Mouse (Mus musculus): Measurements from ENCODE around the gene Myl7. TPM values are rescaled to one million over a fixed set of nuclear protein-coding genes. Genes with fewer than 3 reads are reported as not detected.
"Not testable (repeated sequence)": the region's sequence is repeated elsewhere in the genome, so short reads cannot be mapped to it uniquely, and the experiment has no call there.

Myl7 gene
- polyA plus RNA-seq (2016; fragmentation: Nextera tagmentation; extraction: Ambion mirVana), result 6,952 and 8,117 TPM in 2 replicates

DNA sequence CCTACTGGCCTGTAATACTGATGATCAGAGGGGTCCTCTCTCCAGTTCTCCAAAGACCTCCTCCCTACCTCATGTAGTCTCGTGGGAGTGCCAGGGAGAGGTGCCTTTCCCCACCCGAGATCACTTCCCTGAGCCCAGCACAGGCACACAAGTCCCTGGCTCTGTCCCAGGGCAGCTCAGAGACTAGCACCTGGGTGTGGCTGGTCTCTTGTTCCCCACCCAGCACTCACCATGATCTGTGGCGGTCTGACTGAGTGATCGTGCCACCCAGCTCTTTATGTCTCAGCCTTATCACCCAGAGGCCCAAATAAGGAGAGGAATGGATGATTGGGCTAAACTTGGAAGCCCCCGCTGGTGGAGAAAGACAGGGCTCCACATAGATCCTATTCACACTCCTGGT is at the start of gene Myl7:
TSS of gene Myl7 (minus strand) at position 252 of the 400 bp plus-strand sequence.
- peaks cover 48% of the 10 kb centered on the region for H3K27me3 ChIP-seq (ENCODE audit: insufficient read depth, poor library complexity, severe bottlenecking)
- H3K9me3 ChIP-seq, result no peaks in the 10 kb centered on the region
- peak; percentile 93 for DNase-seq (ENCODE audit: low spot score)
- peaks cover 11% of the 10 kb centered on the region; the same call in 1 of the 2 replicates for H3K36me3 ChIP-seq
- peak within 1 kb of the TSS; percentile 70 for H3K4me3 ChIP-seq
- H3K27ac ChIP-seq, result peak within 1 kb of the TSS; percentile 95
- 9% methylated on average over 5 of the region's 5 CpGs for WGBS
- H3K4me1 ChIP-seq, result peaks cover 82% of the 10 kb centered on the region

DNA sequence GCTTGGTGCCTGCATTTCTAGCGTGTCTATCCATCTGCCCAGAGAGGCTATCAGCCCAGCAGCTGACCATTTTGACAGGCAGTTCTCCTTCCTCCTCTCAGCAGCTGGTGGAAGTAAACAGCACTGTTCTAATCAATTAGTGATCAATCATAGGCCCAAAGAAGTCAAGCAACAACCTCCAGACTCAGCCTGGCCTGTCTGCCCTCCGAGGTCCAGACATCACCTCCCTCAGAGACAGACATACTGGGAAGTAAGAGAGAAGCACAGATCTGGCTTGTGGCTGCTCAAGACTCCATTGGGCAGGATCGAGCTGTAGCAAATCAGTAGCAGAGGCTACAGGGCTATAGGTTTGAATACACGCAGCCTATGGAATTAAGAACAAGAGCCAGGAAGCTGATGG is 49.2 kb upstream of the Myl7 start:
- no peak overlapping the region for H3K27ac ChIP-seq
- DNase-seq (ENCODE audit: low spot score), result peak; percentile 61

DNA sequence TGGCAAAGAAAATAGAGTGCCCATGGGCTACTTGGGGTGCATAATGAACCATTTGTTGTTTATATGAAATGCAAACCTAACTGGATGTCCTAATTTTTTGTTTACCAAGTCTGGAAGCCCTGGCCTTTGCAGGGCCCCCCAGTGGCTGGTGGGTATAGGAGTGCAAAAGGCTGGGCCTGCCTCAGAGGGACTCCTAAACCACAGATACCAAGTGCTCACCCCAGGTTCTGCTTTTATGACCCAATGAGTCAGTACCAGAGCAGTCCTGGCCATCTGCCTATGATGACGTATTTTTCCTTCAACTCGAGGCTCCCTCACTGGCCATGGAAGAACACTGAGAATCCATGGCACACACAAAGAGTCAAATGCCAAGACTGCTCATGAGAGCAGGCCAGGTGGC is 46.5 kb upstream of the Myl7 start:
- H3K36me3 ChIP-seq, result no peaks in the 10 kb centered on the region
- H3K9me3 ChIP-seq, result no peaks in the 10 kb centered on the region
- H3K27me3 ChIP-seq (ENCODE audit: insufficient read depth, poor library complexity, severe bottlenecking), result no peaks in the 10 kb centered on the region
- no peak overlapping the region for H3K4me3 ChIP-seq
- WGBS, result 74% methylated on average over 2 of the region's 2 CpGs
- peak; percentile 51 for DNase-seq (ENCODE audit: low spot score)
- H3K27ac ChIP-seq, result no peak overlapping the region
- peaks cover 35% of the 10 kb centered on the region for H3K4me1 ChIP-seq

More for the DNA sequence above, 49.2 kb upstream of the Myl7 start:
- Histone ChIP-seq H3K4me3 (no peak overlapping the region), H3K4me1 (peaks cover 45% of the 10 kb centered on the region), H3K9me3 (no peaks in the 10 kb centered on the region), H3K36me3 (no peaks in the 10 kb centered on the region), H3K27me3 (ENCODE audit: insufficient read depth, poor library complexity, severe bottlenecking) (no peaks in the 10 kb centered on the region)
- 42% methylated on average over 4 of the region's 4 CpGs for WGBS

DNA sequence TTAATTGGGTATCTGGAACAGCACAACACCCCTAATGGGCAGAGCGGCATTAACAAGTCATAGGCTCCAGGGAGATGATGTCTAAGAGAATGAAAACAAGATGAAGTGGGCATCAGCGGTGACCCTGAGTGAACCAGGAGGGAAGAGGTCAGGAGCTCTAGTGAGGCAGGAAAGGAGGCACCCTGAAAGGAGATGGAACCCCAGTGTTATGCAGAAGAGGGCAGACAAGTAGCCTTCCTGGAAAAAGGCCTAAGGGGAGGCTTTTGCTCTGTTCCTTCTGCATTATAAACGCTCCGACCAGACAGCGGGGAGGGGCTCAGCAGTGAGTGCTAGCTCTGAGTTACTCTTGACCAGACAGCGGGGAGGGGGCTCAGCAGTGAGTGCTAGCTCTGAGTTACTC is 44.4 kb upstream of the Myl7 start:
- Histone ChIP-seq H3K27ac (no peak overlapping the region), H3K4me3 (no peak overlapping the region), H3K9me3 (no peaks in the 10 kb centered on the region), H3K36me3 (no peaks in the 10 kb centered on the region), H3K27me3 (ENCODE audit: insufficient read depth, poor library complexity, severe bottlenecking) (no peaks in the 10 kb centered on the region), H3K4me1 (peaks cover 14% of the 10 kb centered on the region)
- WGBS, result 69% methylated on average over 6 of the region's 6 CpGs
- DNase-seq (ENCODE audit: low spot score), result no peak

DNA sequence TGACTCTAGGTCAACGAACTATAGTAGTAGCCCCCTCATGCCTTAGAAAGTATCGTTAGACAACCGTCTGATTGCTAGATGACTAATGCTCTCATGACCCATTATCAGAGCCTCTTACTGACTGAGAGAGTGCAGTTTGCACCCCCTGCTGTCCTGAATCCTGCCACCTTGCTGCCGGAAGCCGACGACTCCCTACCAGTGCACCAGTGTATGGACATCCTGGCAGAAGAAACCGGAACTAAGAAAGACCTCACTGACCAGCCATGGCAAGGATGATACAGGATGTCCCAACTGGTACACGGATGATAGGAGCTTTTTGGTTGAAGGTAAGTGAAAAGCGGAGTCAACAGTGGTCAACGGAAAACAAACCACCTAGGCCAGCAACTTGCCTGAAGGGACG is 35.9 kb upstream of the Myl7 start:
- not testable (repeated sequence) for H3K27ac ChIP-seq; H3K36me3 ChIP-seq; H3K4me3 ChIP-seq; H3K4me1 ChIP-seq; H3K27me3 ChIP-seq (ENCODE audit: insufficient read depth, poor library complexity, severe bottlenecking); H3K9me3 ChIP-seq
- DNase-seq (ENCODE audit: low spot score), result peak; percentile 30
- WGBS, result 89% methylated on average over 11 of the region's 11 CpGs

DNA sequence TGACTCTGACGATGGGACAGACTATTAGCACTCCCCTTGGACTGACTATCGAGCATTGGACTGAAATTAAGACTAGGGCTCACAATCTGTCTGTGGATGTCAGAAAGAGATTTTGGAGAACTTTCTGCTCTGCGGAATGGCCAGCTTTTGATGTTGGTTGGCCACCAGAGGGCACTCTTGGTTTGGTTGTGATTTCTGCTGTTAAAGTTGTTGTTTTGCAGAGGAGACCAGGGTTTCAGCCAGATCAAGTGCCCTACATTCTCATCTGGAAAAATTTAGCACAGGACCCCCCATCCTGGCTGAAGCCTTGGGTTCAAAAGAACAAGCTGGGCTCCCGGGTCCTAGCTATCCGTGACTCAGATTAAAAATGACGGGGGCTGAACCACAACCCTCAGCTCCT is 33.4 kb upstream of the Myl7 start:
- 88% methylated on average over 6 of the region's 6 CpGs for WGBS
- H3K27me3 ChIP-seq (ENCODE audit: insufficient read depth, poor library complexity, severe bottlenecking); H3K4me3 ChIP-seq; H3K4me1 ChIP-seq; H3K36me3 ChIP-seq; DNase-seq (ENCODE audit: low spot score); H3K9me3 ChIP-seq; H3K27ac ChIP-seq: not testable (repeated sequence)

DNA sequence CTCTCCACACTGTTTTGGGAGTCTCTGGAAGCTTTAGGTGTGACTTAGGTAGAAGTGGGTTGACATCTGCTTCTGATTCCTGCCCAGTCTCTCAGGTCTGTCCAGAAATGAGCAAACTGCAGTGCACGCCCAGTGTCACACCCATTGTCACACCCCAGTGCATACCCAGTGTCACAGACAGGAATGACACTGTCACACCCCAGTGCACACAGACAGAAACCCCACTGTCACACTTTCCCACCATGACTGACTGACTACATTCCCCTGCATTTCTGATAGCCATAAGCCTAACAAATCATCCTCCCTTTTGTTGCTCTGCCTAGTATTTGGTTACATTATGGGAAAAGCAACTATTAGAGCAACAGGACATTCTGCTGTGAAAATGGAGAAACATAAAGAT is 32.0 kb upstream of the Myl7 start:
- DNase-seq (ENCODE audit: low spot score), result no peak
- Histone ChIP-seq H3K4me3 (no peak overlapping the region), H3K4me1 (no peaks in the 10 kb centered on the region), H3K27ac (no peak overlapping the region), H3K9me3 (0 out of 2 replicates have a peak, but pooled peaks cover 3% of the 10 kb centered on the region), H3K27me3 (ENCODE audit: insufficient read depth, poor library complexity, severe bottlenecking) (no peaks in the 10 kb centered on the region), H3K36me3 (no peaks in the 10 kb centered on the region)
- 68% methylated on average over 1 of the region's 1 CpGs for WGBS

DNA sequence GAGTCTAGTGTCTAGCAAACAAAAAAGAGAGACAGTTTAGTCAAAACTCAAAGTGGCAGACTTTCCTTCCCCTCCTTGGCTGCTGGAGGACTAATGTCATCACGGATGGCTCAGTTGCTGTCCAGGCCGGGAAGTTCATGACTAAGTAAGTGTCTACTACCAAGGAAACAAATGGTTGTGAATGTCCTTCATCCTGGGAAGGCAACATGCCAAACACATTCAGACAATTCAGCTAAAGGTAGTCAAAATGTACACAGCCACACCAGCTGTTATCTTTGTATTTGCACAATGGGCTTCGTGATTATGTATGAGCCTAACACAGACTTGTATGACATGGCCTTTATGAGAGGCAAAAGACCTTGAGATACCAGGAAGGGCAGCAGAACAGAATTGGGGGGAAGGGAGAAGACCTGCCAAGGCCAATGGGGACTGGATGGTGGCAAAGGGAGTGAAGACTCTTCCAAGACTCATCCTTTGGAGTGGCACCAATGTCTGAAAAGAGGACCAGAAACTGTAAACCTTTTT is 28.2 kb upstream of the Myl7 start:
- DNase-seq (ENCODE audit: low spot score), result peak; percentile 16
- Histone ChIP-seq H3K4me3 (no peak overlapping the region), H3K9me3 (0 out of 2 replicates have a peak, but pooled peaks cover 3% of the 10 kb centered on the region), H3K27me3 (ENCODE audit: insufficient read depth, poor library complexity, severe bottlenecking) (no peaks in the 10 kb centered on the region), H3K36me3 (no peaks in the 10 kb centered on the region), H3K27ac (no peak overlapping the region), H3K4me1 (no peaks in the 10 kb centered on the region)
- 79% methylated on average over 3 of the region's 3 CpGs for WGBS

DNA sequence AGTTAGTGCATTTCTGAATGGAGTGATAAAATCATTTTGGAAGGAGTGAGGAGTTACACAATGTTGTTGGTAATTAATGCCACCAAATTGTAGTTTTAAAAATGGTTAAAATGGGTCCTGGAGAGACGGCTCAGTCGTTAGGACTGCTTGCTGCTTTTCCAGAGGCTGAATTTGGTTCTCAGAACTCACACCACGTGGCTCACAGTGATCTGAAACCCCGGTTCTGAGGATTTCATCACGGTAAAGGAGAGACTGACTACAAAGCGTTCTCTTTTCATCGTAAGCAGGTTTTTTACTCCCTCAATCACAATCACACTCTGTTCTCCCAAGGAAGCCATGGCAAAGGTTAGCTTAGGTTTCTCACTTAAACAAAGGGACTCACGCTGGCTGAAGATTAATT is 26.1 kb upstream of the Myl7 start:
- peaks cover 6% of the 10 kb centered on the region for H3K4me1 ChIP-seq
- WGBS, result 71% methylated on average over 8 of the region's 8 CpGs

DNA sequence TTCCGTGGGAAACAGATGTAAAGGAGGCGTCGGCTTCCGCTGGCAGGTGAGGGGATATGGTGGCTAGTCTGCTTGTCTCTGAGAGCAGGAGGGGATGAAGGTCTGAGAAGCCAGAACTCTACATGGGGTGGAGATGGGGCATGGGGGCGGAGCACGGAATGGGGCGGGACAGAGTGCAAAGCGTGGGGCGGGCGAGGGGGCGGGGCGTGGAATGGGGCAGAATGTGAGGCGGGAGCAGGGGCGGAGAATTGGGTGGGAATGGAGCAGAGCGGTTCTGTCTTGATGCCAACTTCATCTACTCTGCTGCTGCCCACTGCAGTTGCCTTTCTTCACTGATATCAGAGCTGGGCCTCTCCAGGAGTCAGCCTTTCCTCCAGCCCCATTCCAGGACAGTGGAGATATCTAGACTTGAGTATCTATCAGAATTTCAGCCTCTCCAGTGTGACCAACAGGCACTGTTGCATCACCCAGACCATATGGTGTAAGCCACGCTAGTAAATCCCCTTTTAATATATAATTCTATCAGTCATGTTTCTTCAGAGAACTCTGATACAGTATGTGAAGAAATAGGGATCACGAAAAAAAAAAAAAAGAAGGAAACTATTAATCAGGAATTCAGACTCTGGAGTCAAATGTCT is 21.9 kb upstream of the Myl7 start:
- no peaks in the 10 kb centered on the region for H3K36me3 ChIP-seq
- H3K4me3 ChIP-seq, result 0 out of 2 replicates have a peak overlapping the region, but pooled peaks have one; percentile 5
- 36% methylated on average over 17 of the region's 17 CpGs for WGBS
- no peaks in the 10 kb centered on the region for H3K9me3 ChIP-seq
- H3K27ac ChIP-seq, result no peak overlapping the region
- H3K27me3 ChIP-seq (ENCODE audit: insufficient read depth, poor library complexity, severe bottlenecking), result no peaks in the 10 kb centered on the region
- H3K4me1 ChIP-seq, result peaks cover 20% of the 10 kb centered on the region
- DNase-seq (ENCODE audit: low spot score), result peak; percentile 77

More for the DNA sequence above, 26.1 kb upstream of the Myl7 start:
- H3K36me3 ChIP-seq, result no peaks in the 10 kb centered on the region
- H3K27me3 ChIP-seq (ENCODE audit: insufficient read depth, poor library complexity, severe bottlenecking), result no peaks in the 10 kb centered on the region
- H3K9me3 ChIP-seq, result no peaks in the 10 kb centered on the region
- no peak overlapping the region for H3K4me3 ChIP-seq
- no peak overlapping the region for H3K27ac ChIP-seq
- peak; percentile 25 for DNase-seq (ENCODE audit: low spot score)

DNA sequence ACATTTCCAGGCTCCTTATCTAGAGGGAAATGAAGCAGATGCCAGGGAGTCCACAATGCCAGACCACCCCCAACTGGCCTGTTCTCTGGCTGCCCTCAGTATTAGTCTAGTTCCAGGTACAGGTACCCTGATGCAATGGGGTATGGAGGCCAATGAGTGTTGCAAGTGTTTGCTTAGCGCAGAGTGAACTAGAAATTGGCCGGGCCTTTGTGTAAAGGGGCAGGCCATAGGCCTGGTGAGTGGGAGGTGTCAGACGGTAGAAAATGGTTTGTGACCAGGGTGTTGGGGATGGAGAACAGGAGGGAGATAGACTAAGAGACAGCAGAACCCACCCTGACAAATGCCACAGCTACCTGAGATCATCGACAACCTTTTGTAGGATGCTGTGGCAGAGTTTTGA is 21.0 kb upstream of the Myl7 start:
- DNase-seq (ENCODE audit: low spot score), result peak; percentile 55
- no peaks in the 10 kb centered on the region for H3K36me3 ChIP-seq
- H3K27me3 ChIP-seq (ENCODE audit: insufficient read depth, poor library complexity, severe bottlenecking), result 0 out of 2 replicates have a peak, but pooled peaks cover 4% of the 10 kb centered on the region
- H3K4me3 ChIP-seq, result no peak overlapping the region
- WGBS, result 88% methylated on average over 4 of the region's 4 CpGs
- peaks cover 24% of the 10 kb centered on the region for H3K4me1 ChIP-seq
- H3K9me3 ChIP-seq, result no peaks in the 10 kb centered on the region
- H3K27ac ChIP-seq, result no peak overlapping the region

DNA sequence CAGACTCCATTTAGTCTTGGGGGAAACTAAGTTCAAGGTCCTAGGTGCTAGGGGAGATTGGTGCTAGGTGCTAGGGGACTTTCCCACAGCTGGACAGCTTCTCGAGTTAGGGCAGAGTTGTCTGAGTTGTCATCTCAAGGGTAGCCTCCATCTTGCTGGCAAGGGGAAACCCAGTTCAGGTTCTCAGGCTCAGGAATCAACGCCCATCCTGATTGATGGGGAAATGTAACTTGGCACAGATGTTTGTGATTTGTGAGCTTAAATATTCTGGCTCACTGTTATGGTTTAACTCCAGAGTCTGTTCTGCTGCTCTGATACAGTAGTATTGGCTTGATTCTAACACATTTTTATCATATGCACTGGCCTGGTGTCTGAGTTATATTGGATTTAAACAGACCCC is 19.5 kb upstream of the Myl7 start:
- Histone ChIP-seq H3K27me3 (ENCODE audit: insufficient read depth, poor library complexity, severe bottlenecking) (peaks cover 8% of the 10 kb centered on the region; the same call in 1 of the 2 replicates), H3K9me3 (no peaks in the 10 kb centered on the region), H3K4me3 (no peak overlapping the region), H3K4me1 (peaks cover 26% of the 10 kb centered on the region), H3K27ac (no peak overlapping the region), H3K36me3 (no peaks in the 10 kb centered on the region)
- DNase-seq (ENCODE audit: low spot score), result peak; percentile 54
- WGBS, result 75% methylated on average over 2 of the region's 2 CpGs

DNA sequence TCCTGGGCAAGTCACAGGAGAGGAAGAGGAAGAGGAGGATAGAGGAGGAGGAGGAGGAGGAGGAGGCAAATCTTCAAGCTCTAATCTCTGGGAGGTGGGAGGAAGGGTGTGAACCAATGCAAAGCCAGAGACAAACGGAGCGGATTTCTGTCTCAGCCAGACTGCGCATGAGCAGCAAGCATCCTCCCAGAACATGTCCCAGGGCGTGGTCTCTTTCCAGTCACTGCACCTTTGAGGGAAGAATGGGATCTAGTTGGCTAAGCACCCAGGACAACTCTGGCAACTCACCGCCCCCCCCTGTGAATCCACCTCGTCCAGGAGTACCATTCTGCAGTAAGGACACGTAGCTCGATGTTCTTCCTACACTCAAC is 17.6 kb upstream of the Myl7 start:
- H3K9me3 ChIP-seq, result no peaks in the 10 kb centered on the region
- no peaks in the 10 kb centered on the region for H3K36me3 ChIP-seq
- H3K4me1 ChIP-seq, result peaks cover 30% of the 10 kb centered on the region
- H3K27ac ChIP-seq, result 0 out of 2 replicates have a peak overlapping the region, but pooled peaks have one; percentile 42
- H3K4me3 ChIP-seq, result no peak overlapping the region
- WGBS, result 69% methylated on average over 8 of the region's 8 CpGs
- no peak for DNase-seq (ENCODE audit: low spot score)
- peaks cover 8% of the 10 kb centered on the region; the same call in 1 of the 2 replicates for H3K27me3 ChIP-seq (ENCODE audit: insufficient read depth, poor library complexity, severe bottlenecking)
